Mouse (Mus musculus): Measurements from ENCODE around the gene Papss1.

The Papss1 gene

GRCm38 (mm10) chr3:131630407-131631317, 66.1 kb downstream of the Papss1 start:
- Histone ChIP-seq H3K27me3 (ENCODE audit: insufficient read depth, low read length) (no peaks in the 10 kb centered on the region), H3K36me3 (ENCODE audit: insufficient read depth, low read length) (no peaks in the 10 kb centered on the region), H3K4me3 (replicated peaks; ENCODE audit: low read length) (no peak overlapping the region), H3K4me1 (replicated peaks; ENCODE audit: low read depth, low read length) (peaks cover 18% of the 10 kb centered on the region), H3K9me3 (ENCODE audit: low read length) (no peaks in the 10 kb centered on the region)
- TF ChIP-seq POU5F1 (IDR thresholded peaks at IDR 0.05; ENCODE audit: borderline replicate concordance, low read length), result no peak
- no peak for TF ChIP-seq CTCF (conservative IDR thresholded peaks at IDR 0.05; ENCODE audit: low read length)
- TF ChIP-seq NANOG (IDR thresholded peaks at IDR 0.05; ENCODE audit: borderline replicate concordance, low read length), result no peak

GRCm38 (mm10) chr3:131631318-131631870, 66.8 kb downstream of the Papss1 start:
- H3K36me3 ChIP-seq (ENCODE audit: insufficient read depth, low read length), result no peaks in the 10 kb centered on the region
- TF ChIP-seq NANOG (IDR thresholded peaks at IDR 0.05; ENCODE audit: borderline replicate concordance, low read length), result no peak
- no peak for TF ChIP-seq CTCF (conservative IDR thresholded peaks at IDR 0.05; ENCODE audit: low read length)
- no peak for TF ChIP-seq POU5F1 (IDR thresholded peaks at IDR 0.05; ENCODE audit: borderline replicate concordance, low read length)
- H3K4me3 ChIP-seq (replicated peaks; ENCODE audit: low read length), result no peak overlapping the region
- H3K4me1 ChIP-seq (replicated peaks; ENCODE audit: low read depth, low read length), result peaks cover 24% of the 10 kb centered on the region
- no peaks in the 10 kb centered on the region for H3K27me3 ChIP-seq (ENCODE audit: insufficient read depth, low read length)
- H3K9me3 ChIP-seq (ENCODE audit: low read length), result no peaks in the 10 kb centered on the region

- H3K36me3 ChIP-seq (ENCODE audit: insufficient read depth, low read length), result no peaks in the 10 kb centered on the region
- no peak for TF ChIP-seq NANOG (IDR thresholded peaks at IDR 0.05; ENCODE audit: borderline replicate concordance, low read length)
- no peak for TF ChIP-seq POU5F1 (IDR thresholded peaks at IDR 0.05; ENCODE audit: borderline replicate concordance, low read length)
- TF ChIP-seq CTCF (conservative IDR thresholded peaks at IDR 0.05; ENCODE audit: low read length), result no peak
- H3K4me3 ChIP-seq (replicated peaks; ENCODE audit: low read length), result no peak overlapping the region
- H3K4me1 ChIP-seq (replicated peaks; ENCODE audit: low read depth, low read length), result 0 out of 2 replicates have a peak, but pooled peaks cover 9% of the 10 kb centered on the region
- no peaks in the 10 kb centered on the region for H3K9me3 ChIP-seq (ENCODE audit: low read length)
- no peaks in the 10 kb centered on the region for H3K27me3 ChIP-seq (ENCODE audit: insufficient read depth, low read length)
Observed at GRCm38 (mm10) chr3:131634091-131634490, 69.5 kb downstream of the Papss1 start.

- Histone ChIP-seq H3K4me3 (replicated peaks; ENCODE audit: low read length) (no peak overlapping the region), H3K9me3 (ENCODE audit: low read length) (no peaks in the 10 kb centered on the region), H3K4me1 (replicated peaks; ENCODE audit: low read depth, low read length) (0 out of 2 replicates have a peak, but pooled peaks cover 9% of the 10 kb centered on the region), H3K36me3 (ENCODE audit: insufficient read depth, low read length) (no peaks in the 10 kb centered on the region), H3K27me3 (ENCODE audit: insufficient read depth, low read length) (no peaks in the 10 kb centered on the region)
- TF ChIP-seq NANOG (IDR thresholded peaks at IDR 0.05; ENCODE audit: borderline replicate concordance, low read length) (no peak), POU5F1 (IDR thresholded peaks at IDR 0.05; ENCODE audit: borderline replicate concordance, low read length) (no peak), CTCF (conservative IDR thresholded peaks at IDR 0.05; ENCODE audit: low read length) (no peak)
Observed at GRCm38 (mm10) chr3:131636126-131636525, 71.6 kb downstream of the Papss1 start.

DNA sequence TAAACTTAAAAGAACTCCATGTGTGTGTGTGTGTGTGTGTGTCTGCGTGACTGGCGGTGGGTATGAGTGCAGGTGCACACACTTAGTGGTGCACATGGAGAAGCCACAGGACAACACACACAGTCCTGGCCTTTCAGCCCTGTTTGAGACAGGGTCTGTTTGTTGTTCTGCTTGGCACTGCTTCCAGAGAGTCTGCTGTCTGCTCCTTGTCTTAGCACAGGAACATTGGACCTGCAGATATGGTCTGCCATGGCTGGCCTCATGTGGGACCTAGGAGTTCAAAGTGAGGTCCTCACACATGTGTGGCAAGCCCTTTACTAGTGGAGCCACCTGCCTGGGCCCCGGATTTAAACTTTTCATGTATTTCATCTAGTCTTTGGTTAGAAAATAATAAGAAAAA, 72.4 kb downstream of the Papss1 start:
- H3K4me3 ChIP-seq (replicated peaks; ENCODE audit: low read length), result no peak overlapping the region
- H3K36me3 ChIP-seq (ENCODE audit: insufficient read depth, low read length), result no peaks in the 10 kb centered on the region
- no peaks in the 10 kb centered on the region for H3K9me3 ChIP-seq (ENCODE audit: low read length)
- 0 out of 2 replicates have a peak, but pooled peaks cover 9% of the 10 kb centered on the region for H3K4me1 ChIP-seq (replicated peaks; ENCODE audit: low read depth, low read length)
- no peak for TF ChIP-seq CTCF (conservative IDR thresholded peaks at IDR 0.05; ENCODE audit: low read length)
- TF ChIP-seq POU5F1 (IDR thresholded peaks at IDR 0.05; ENCODE audit: borderline replicate concordance, low read length), result no peak
- no peak for TF ChIP-seq NANOG (IDR thresholded peaks at IDR 0.05; ENCODE audit: borderline replicate concordance, low read length)
- H3K27me3 ChIP-seq (ENCODE audit: insufficient read depth, low read length), result no peaks in the 10 kb centered on the region

GRCm38 (mm10) chr3:131637664-131638063, 73.1 kb downstream of the Papss1 start:
- H3K27me3 ChIP-seq (ENCODE audit: insufficient read depth, low read length), result no peaks in the 10 kb centered on the region
- no peaks in the 10 kb centered on the region for H3K36me3 ChIP-seq (ENCODE audit: insufficient read depth, low read length)
- no peak overlapping the region for H3K4me3 ChIP-seq (replicated peaks; ENCODE audit: low read length)
- no peak for TF ChIP-seq CTCF (conservative IDR thresholded peaks at IDR 0.05; ENCODE audit: low read length)
- no peak for TF ChIP-seq POU5F1 (IDR thresholded peaks at IDR 0.05; ENCODE audit: borderline replicate concordance, low read length)
- no peak for TF ChIP-seq NANOG (IDR thresholded peaks at IDR 0.05; ENCODE audit: borderline replicate concordance, low read length)
- H3K9me3 ChIP-seq (ENCODE audit: low read length), result no peaks in the 10 kb centered on the region
- H3K4me1 ChIP-seq (replicated peaks; ENCODE audit: low read depth, low read length), result 0 out of 2 replicates have a peak, but pooled peaks cover 9% of the 10 kb centered on the region

GRCm38 (mm10) chr3:131638216-131638615, 73.6 kb downstream of the Papss1 start:
- H3K4me1 ChIP-seq (replicated peaks; ENCODE audit: low read depth, low read length), result 0 out of 2 replicates have a peak, but pooled peaks cover 9% of the 10 kb centered on the region
- H3K4me3 ChIP-seq (replicated peaks; ENCODE audit: low read length), result no peak overlapping the region
- no peaks in the 10 kb centered on the region for H3K36me3 ChIP-seq (ENCODE audit: insufficient read depth, low read length)
- no peaks in the 10 kb centered on the region for H3K27me3 ChIP-seq (ENCODE audit: insufficient read depth, low read length)
- no peak for TF ChIP-seq NANOG (IDR thresholded peaks at IDR 0.05; ENCODE audit: borderline replicate concordance, low read length)
- no peak for TF ChIP-seq CTCF (conservative IDR thresholded peaks at IDR 0.05; ENCODE audit: low read length)
- TF ChIP-seq POU5F1 (IDR thresholded peaks at IDR 0.05; ENCODE audit: borderline replicate concordance, low read length), result no peak
- H3K9me3 ChIP-seq (ENCODE audit: low read length), result no peaks in the 10 kb centered on the region

GRCm38 (mm10) chr3:131642681-131643292, 78.2 kb downstream of the Papss1 start:
- TF ChIP-seq POU5F1 (IDR thresholded peaks at IDR 0.05; ENCODE audit: borderline replicate concordance, low read length), result no peak
- TF ChIP-seq CTCF (conservative IDR thresholded peaks at IDR 0.05; ENCODE audit: low read length), result no peak
- TF ChIP-seq NANOG (IDR thresholded peaks at IDR 0.05; ENCODE audit: borderline replicate concordance, low read length), result no peak
- H3K4me3 ChIP-seq (replicated peaks; ENCODE audit: low read length), result no peak overlapping the region
- no peaks in the 10 kb centered on the region for H3K36me3 ChIP-seq (ENCODE audit: insufficient read depth, low read length)
- H3K27me3 ChIP-seq (ENCODE audit: insufficient read depth, low read length), result no peaks in the 10 kb centered on the region
- no peaks in the 10 kb centered on the region for H3K9me3 ChIP-seq (ENCODE audit: low read length)
- H3K4me1 ChIP-seq (replicated peaks; ENCODE audit: low read depth, low read length), result no peaks in the 10 kb centered on the region
